Mouse (Mus musculus) intestine, embryonic 16.5 days (tissue): ENCODE measurements around the gene Creld1. TPM values are rescaled to one million over a fixed set of nuclear protein-coding genes. Genes with fewer than 3 reads are reported as not detected.

ENCODE experiments used
- ATAC-seq: fragments of 200-750 bp; cut with Nextera tagmentation; 2 replicates; pipeline ENCODE4 v1.8.0; 2017; ENCODE audit warnings: moderate TSS enrichment, moderate library complexity
- H3K27ac ChIP-seq: fragments of 300-500 bp; sonication (generic); 2 replicates; pipeline ENCODE4 v1.5.1; 2014; ENCODE audit warnings: mild to moderate bottlenecking, low read length
- H3K27me3 ChIP-seq: fragments of 300-500 bp; sonication (generic); replicated peaks from 2 replicates; pipeline ENCODE4 v1.6.1; 2014; ENCODE audit warnings: low read length, control low read depth, mixed read lengths; ENCODE audit not compliant: control insufficient read depth, insufficient read depth
- H3K36me3 ChIP-seq: fragments of 300-500 bp; sonication (generic); 2 replicates; pipeline ENCODE4 v1.6.1; 2014; ENCODE audit warnings: low read length, control low read depth; ENCODE audit not compliant: control insufficient read depth, insufficient read depth
- H3K4me1 ChIP-seq: fragments of 300-500 bp; sonication (generic); 2 replicates; pipeline ENCODE4 v1.6.1; 2014; ENCODE audit warnings: low read length, control low read depth, mixed read lengths; ENCODE audit not compliant: control insufficient read depth, insufficient read depth
- H3K4me2 ChIP-seq: fragments of 300-500 bp; sonication (generic); 2 replicates; pipeline ENCODE4 v1.6.1; 2014; ENCODE audit warnings: low read depth, low read length, control low read depth
- H3K4me3 ChIP-seq: fragments of 300-500 bp; sonication (generic); 2 replicates; pipeline ENCODE4 v1.5.1; 2014; ENCODE audit warnings: mild to moderate bottlenecking, low read length
- H3K9ac ChIP-seq: fragments of 300-500 bp; sonication (generic); 2 replicates; pipeline ENCODE4 v1.6.1; 2014; ENCODE audit warnings: low read depth, low read length
- H3K9me3 ChIP-seq: fragments of 300-500 bp; sonication (generic); 2 replicates; pipeline ENCODE4 v1.6.1; 2016; ENCODE audit warnings: low read length, control low read depth; ENCODE audit not compliant: control insufficient read depth
- WGBS: fragments of 180-500 bp; shearing (Covaris S2); extraction: QIAGEN DNeasy Blood & Tissue Kit; methylation state at CpG from one replicate; pipeline ENCODE4 v1.1.7; 2014; 5-methylcytosine and 5-hydroxymethylcytosine counted together
- polyA plus RNA-seq: library from polyadenylated mRNA; unstranded; fragments of >200 nt; fragmentation: Nextera tagmentation; extraction: Ambion mirVana; gene quantifications from 2 replicates; pipeline ENCODE4 v1.2.1, GENCODE M21; 2015

Gene Creld1
- polyA plus RNA-seq, 1 experiment from 2014 or later = 20.6 TPM

DNA sequence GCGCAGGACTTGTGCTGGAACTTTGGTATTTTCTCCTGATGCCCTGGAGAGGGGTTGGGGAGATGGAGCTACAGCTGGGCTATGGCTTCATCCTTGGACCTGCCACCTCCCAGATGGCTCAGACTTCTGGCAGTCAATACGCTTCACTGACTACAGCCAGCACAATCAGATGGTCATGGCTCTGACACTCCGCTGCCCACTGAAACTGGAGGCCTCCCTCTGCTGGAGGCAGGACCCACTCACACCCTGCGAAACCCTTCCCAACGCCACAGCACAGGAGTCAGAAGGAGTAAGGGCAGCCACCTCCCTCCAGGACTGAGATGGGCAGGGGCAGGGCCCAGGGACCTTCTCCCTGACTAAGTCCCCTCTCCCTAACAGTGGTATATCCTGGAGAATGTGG is 17.5 kb upstream of the Creld1 start:
- H3K9ac ChIP-seq = no peak overlapping the region
- H3K27me3 ChIP-seq = no peaks in the 10 kb centered on the region
- 62% methylated on average over 5 of the region's 5 CpGs for WGBS
- ATAC-seq = no peak
- no peak overlapping the region for H3K4me2 ChIP-seq
- no peak overlapping the region for H3K4me3 ChIP-seq
- no peak overlapping the region for H3K27ac ChIP-seq
- no peaks in the 10 kb centered on the region for H3K9me3 ChIP-seq
- H3K36me3 ChIP-seq = no peaks in the 10 kb centered on the region
- H3K4me1 ChIP-seq = peaks cover 11% of the 10 kb centered on the region

GRCm38 (mm10) chr6:113468512-113468911 is 14.6 kb upstream of the Creld1 start:
- Histone ChIP-seq H3K4me1 (peaks cover 31% of the 10 kb centered on the region), H3K4me2 (peak overlapping the region; percentile 87; the same call in 1 of the 2 replicates), H3K36me3 (no peaks in the 10 kb centered on the region), H3K27ac (no peak overlapping the region), H3K9me3 (no peaks in the 10 kb centered on the region), H3K9ac (peak overlapping the region; percentile 70; the same call in 1 of the 2 replicates), H3K4me3 (no peak overlapping the region), H3K27me3 (no peaks in the 10 kb centered on the region)
- 70% methylated on average over 3 of the region's 3 CpGs for WGBS
- no peak for ATAC-seq

GRCm38 (mm10) chr6:113469021-113469420 is 14.1 kb upstream of the Creld1 start:
- no peaks in the 10 kb centered on the region for H3K27me3 ChIP-seq
- peaks cover 31% of the 10 kb centered on the region for H3K4me1 ChIP-seq
- WGBS = 12% methylated on average over 9 of the region's 9 CpGs
- H3K9ac ChIP-seq = peak overlapping the region; percentile 70
- peak overlapping the region; percentile 51 for H3K4me3 ChIP-seq
- ATAC-seq = peak; percentile 59
- H3K27ac ChIP-seq = no peak overlapping the region
- H3K36me3 ChIP-seq = no peaks in the 10 kb centered on the region
- H3K4me2 ChIP-seq = peak overlapping the region; percentile 87
- no peaks in the 10 kb centered on the region for H3K9me3 ChIP-seq

DNA sequence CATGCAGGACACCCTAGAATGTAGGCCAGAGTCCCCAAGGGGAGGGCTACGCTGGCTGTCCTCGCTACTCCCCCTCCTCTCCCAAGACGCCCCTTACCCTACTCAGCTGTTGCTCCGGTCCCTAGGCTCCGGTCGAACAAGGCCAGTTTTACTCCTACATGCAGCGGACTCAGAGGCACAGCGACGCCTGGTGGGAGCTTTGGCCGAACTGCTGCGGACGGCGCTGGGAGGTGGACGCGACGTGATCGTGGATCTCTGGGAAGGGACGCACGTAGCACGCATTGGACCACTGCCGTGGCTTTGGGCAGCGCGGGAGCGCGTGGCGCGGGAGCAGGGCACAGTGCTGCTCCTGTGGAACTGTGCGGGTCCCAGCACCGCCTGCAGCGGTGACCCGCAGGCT is 13.7 kb upstream of the Creld1 start:
- Histone ChIP-seq H3K9me3 (no peaks in the 10 kb centered on the region), H3K9ac (peak overlapping the region; percentile 70), H3K4me1 (peaks cover 31% of the 10 kb centered on the region), H3K27me3 (no peaks in the 10 kb centered on the region), H3K36me3 (no peaks in the 10 kb centered on the region), H3K27ac (no peak overlapping the region), H3K4me3 (peak overlapping the region; percentile 51), H3K4me2 (peak overlapping the region; percentile 87)
- WGBS = under 1% methylated on average over 31 of the region's 31 CpGs
- peak; percentile 68 for ATAC-seq

- peak; percentile 74 for ATAC-seq
- WGBS = 14% methylated on average over 12 of the region's 12 CpGs
- H3K4me2 ChIP-seq = peak within 1 kb of the TSS; percentile 72
- no peaks in the 10 kb centered on the region for H3K36me3 ChIP-seq
- peak within 1 kb of the TSS; percentile 65 for H3K27ac ChIP-seq
- H3K27me3 ChIP-seq = no peaks in the 10 kb centered on the region
- H3K9me3 ChIP-seq = no peaks in the 10 kb centered on the region
- H3K9ac ChIP-seq = peak within 1 kb of the TSS; percentile 74
- peak within 1 kb of the TSS; percentile 47 for H3K4me3 ChIP-seq
- H3K4me1 ChIP-seq = peaks cover 31% of the 10 kb centered on the region
These were observed 11.7 kb upstream of the Creld1 start, which contains the start of gene Il17rc for GRCm38 (mm10) chr6:113471297-113471936. TSS of gene Il17rc (plus strand) at chr6:113471427.

GRCm38 (mm10) chr6:113472061-113472460 is 11.0 kb upstream of the Creld1 start:
- peak overlapping the region; percentile 65 for H3K27ac ChIP-seq
- peak overlapping the region; percentile 72 for H3K4me2 ChIP-seq
- 71% methylated on average over 10 of the region's 10 CpGs for WGBS
- H3K27me3 ChIP-seq = no peaks in the 10 kb centered on the region
- H3K36me3 ChIP-seq = no peaks in the 10 kb centered on the region
- ATAC-seq = 0 out of 2 replicates have a peak, but pooled peaks have one; percentile 3
- H3K4me3 ChIP-seq = peak overlapping the region; percentile 47
- H3K9me3 ChIP-seq = no peaks in the 10 kb centered on the region
- H3K9ac ChIP-seq = peak overlapping the region; percentile 74
- peaks cover 34% of the 10 kb centered on the region for H3K4me1 ChIP-seq

- Histone ChIP-seq H3K9ac (no peak overlapping the region), H3K36me3 (no peaks in the 10 kb centered on the region), H3K4me2 (no peak overlapping the region), H3K9me3 (no peaks in the 10 kb centered on the region), H3K4me3 (no peak overlapping the region), H3K27me3 (no peaks in the 10 kb centered on the region), H3K4me1 (peaks cover 37% of the 10 kb centered on the region), H3K27ac (no peak overlapping the region)
- peak; percentile 49 for ATAC-seq
- 43% methylated on average over 2 of the region's 2 CpGs for WGBS
These were observed 9.9 kb upstream of the Creld1 start for GRCm38 (mm10) chr6:113473246-113473645.

DNA sequence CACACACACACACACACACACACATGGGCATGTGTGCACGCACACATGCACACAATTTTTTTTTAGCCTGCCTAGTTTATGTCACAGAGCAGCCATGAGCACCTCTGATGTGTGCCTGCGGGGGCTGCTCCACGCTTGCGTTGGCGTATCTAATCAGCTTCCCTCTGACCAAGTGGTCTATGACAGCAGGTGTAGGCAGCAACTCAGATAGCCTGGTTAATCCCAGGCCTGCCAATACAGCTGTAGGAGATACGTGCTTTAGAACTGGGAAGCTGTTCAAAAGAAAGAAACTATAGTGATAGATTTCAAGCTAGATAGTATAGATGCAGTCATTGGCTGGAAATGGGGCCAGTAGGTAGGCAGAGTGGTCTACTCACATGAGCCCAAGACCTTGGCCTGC is 9.4 kb upstream of the Creld1 start:
- H3K4me1 ChIP-seq = peaks cover 37% of the 10 kb centered on the region
- H3K4me3 ChIP-seq = no peak overlapping the region
- H3K9me3 ChIP-seq = no peaks in the 10 kb centered on the region
- no peak overlapping the region for H3K9ac ChIP-seq
- H3K36me3 ChIP-seq = no peaks in the 10 kb centered on the region
- ATAC-seq = no peak
- H3K4me2 ChIP-seq = no peak overlapping the region
- H3K27ac ChIP-seq = no peak overlapping the region
- no peaks in the 10 kb centered on the region for H3K27me3 ChIP-seq
- 80% methylated on average over 6 of the region's 6 CpGs for WGBS

DNA sequence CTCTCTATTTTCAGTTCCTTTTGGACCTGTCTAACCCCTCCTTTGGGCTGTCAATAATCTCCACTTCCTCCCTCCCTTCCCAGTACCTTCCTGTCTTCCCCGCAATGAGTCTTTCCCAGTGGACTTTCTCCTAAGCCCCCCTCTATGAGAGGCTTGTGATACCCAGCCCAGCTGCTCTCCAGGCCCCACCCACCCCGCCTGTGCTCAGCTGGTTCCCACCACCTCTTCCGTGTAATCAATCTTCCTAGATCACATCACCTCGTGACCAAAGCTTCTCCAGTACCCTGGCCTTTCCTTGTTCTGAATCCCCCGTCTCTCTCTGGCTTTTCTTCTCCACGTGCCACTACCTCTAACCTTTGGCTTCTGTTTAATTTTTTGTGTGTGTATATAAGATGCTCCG is 5.7 kb upstream of the Creld1 start:
- no peak overlapping the region for H3K4me3 ChIP-seq
- no peak overlapping the region for H3K27ac ChIP-seq
- 0 out of 2 replicates have a peak, but pooled peaks cover 2% of the 10 kb centered on the region for H3K36me3 ChIP-seq
- H3K9me3 ChIP-seq = no peaks in the 10 kb centered on the region
- no peak for ATAC-seq
- H3K4me1 ChIP-seq = peaks cover 16% of the 10 kb centered on the region
- peaks cover 6% of the 10 kb centered on the region; the same call in 1 of the 2 replicates for H3K27me3 ChIP-seq
- 24% methylated on average over 7 of the region's 7 CpGs for WGBS
- H3K9ac ChIP-seq = no peak overlapping the region
- no peak overlapping the region for H3K4me2 ChIP-seq
